Mouse (Mus musculus): ENCODE data around the gene Ang2. TPM values are rescaled to one million over a fixed set of nuclear protein-coding genes. Genes with fewer than 3 reads are reported as not detected.
"Not testable (repeated sequence)": the region's sequence is repeated elsewhere in the genome, so short reads cannot be mapped to it uniquely, and the experiment has no call there.

The Ang2 gene
- polyA plus RNA-seq, 1 experiment from 2014 or later, result not detected

GRCm38 (mm10) chr14:51172095-51172865 lies 26.7 kb downstream of the Ang2 start:
- not testable (repeated sequence) for H3K9me3 ChIP-seq; H3K9ac ChIP-seq; H3K36me3 ChIP-seq; H3K27ac ChIP-seq; ATAC-seq (ENCODE audit: low FRiP score, low read depth); H3K27me3 ChIP-seq (replicated peaks); H3K4me1 ChIP-seq; H3K4me3 ChIP-seq; H3K4me2 ChIP-seq (replicated peaks)
- WGBS, result 41% methylated on average over 9 of the region's 9 CpGs

DNA sequence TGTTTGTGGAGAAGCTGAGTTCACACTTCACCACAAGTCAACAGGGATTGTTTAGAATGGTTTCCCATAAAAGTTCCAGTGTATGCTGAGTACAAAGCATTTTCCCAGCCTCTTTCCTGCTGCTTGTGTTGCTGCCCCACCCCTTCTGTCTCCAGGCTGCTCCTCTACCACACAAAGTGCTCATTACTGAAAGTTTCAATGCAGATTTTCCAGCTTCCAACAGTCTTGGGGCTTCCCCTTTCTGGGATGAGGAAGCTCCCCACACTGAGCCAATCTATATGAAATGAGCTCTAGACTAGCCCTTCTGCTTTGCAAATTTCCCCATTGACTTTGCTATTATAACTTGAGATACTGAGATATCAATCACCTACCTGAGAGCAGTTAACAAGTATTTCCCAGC lies 32.9 kb downstream of the Ang2 start:
- H3K4me3 ChIP-seq, result no peak overlapping the region
- ATAC-seq (ENCODE audit: low FRiP score, low read depth), result no peak
- H3K9ac ChIP-seq, result no peak overlapping the region
- H3K27ac ChIP-seq, result no peak overlapping the region
- no peaks in the 10 kb centered on the region for H3K4me1 ChIP-seq
- H3K36me3 ChIP-seq, result no peaks in the 10 kb centered on the region
- no peaks in the 10 kb centered on the region for H3K27me3 ChIP-seq (replicated peaks)
- H3K9me3 ChIP-seq, result no peaks in the 10 kb centered on the region
- H3K4me2 ChIP-seq (replicated peaks), result no peak overlapping the region

- Histone ChIP-seq H3K27ac (no peak overlapping the region), H3K27me3 (replicated peaks) (no peaks in the 10 kb centered on the region), H3K9me3 (no peaks in the 10 kb centered on the region), H3K4me2 (replicated peaks) (no peak overlapping the region), H3K9ac (no peak overlapping the region), H3K36me3 (no peaks in the 10 kb centered on the region), H3K4me3 (no peak overlapping the region), H3K4me1 (no peaks in the 10 kb centered on the region)
- no peak for ATAC-seq (ENCODE audit: low FRiP score, low read depth)
- 100% methylated on average over 1 of the region's 1 CpGs for WGBS
These were observed 33.5 kb downstream of the Ang2 start for GRCm38 (mm10) chr14:51165435-51165834.

GRCm38 (mm10) chr14:51163323-51163722 lies 35.6 kb downstream of the Ang2 start:
- not testable (repeated sequence) for H3K9me3 ChIP-seq; H3K36me3 ChIP-seq; H3K4me2 ChIP-seq (replicated peaks); H3K4me3 ChIP-seq; H3K27ac ChIP-seq; H3K9ac ChIP-seq; H3K27me3 ChIP-seq (replicated peaks); H3K4me1 ChIP-seq; ATAC-seq (ENCODE audit: low FRiP score, low read depth)
- WGBS, result 85% methylated on average over 6 of the region's 6 CpGs

- H3K9me3 ChIP-seq; H3K27ac ChIP-seq; H3K36me3 ChIP-seq; ATAC-seq (ENCODE audit: low FRiP score, low read depth); H3K4me3 ChIP-seq; H3K27me3 ChIP-seq (replicated peaks); H3K4me2 ChIP-seq (replicated peaks); H3K4me1 ChIP-seq; H3K9ac ChIP-seq: not testable (repeated sequence)
- 97% methylated on average over 3 of the region's 3 CpGs for WGBS
These were observed 37.0 kb downstream of the Ang2 start, which contains the start of gene Rnase2b for GRCm38 (mm10) chr14:51161976-51162375. Gene Rnase2b, plus strand, starts transcription at chr14:51162260.

DNA sequence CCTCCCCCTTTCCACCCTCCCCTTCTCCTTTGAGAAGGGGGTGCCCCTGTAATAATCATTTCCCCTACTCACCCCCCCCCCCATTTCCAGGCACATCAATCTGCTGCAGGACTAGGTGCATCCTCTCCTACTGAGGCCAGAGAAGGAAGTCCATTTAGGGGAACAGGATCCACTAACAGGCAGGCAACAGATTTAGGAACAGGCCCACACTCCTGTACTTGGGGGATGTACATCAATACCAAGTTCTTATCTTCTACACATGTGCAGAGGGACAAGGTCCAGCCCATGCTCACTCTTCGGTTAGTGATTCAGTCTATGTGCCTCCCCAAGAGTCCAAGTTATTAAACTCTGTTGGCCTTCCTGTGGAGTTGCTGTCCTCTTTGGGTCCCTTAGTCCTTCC lies 41.9 kb downstream of the Ang2 start:
- ATAC-seq (ENCODE audit: low FRiP score, low read depth), result no peak
- Histone ChIP-seq H3K4me1 (no peaks in the 10 kb centered on the region), H3K9me3 (no peaks in the 10 kb centered on the region), H3K27ac (no peak overlapping the region), H3K9ac (no peak overlapping the region), H3K4me3 (no peak overlapping the region), H3K36me3 (no peaks in the 10 kb centered on the region), H3K4me2 (replicated peaks) (no peak overlapping the region), H3K27me3 (replicated peaks) (no peaks in the 10 kb centered on the region)
- 100% methylated on average over 1 of the region's 1 CpGs for WGBS

GRCm38 (mm10) chr14:51156736-51157068 lies 42.2 kb downstream of the Ang2 start:
- WGBS, result 33% methylated on average over 4 of the region's 4 CpGs

GRCm38 (mm10) chr14:51156056-51156735 lies 42.8 kb downstream of the Ang2 start:
- no peak overlapping the region for H3K27ac ChIP-seq
- 82% methylated on average over 5 of the region's 5 CpGs for whole genome bisulfite sequencing
- no peak for ATAC-seq (ENCODE audit: low FRiP score, low read depth)
- H3K27me3 ChIP-seq (replicated peaks), result no peaks in the 10 kb centered on the region
- no peak overlapping the region for H3K4me3 ChIP-seq
- no peak overlapping the region for H3K4me2 ChIP-seq (replicated peaks)
- no peaks in the 10 kb centered on the region for H3K36me3 ChIP-seq
- H3K9me3 ChIP-seq, result no peaks in the 10 kb centered on the region
- no peak overlapping the region for H3K9ac ChIP-seq
- no peaks in the 10 kb centered on the region for H3K4me1 ChIP-seq

More at GRCm38 (mm10) chr14:51156736-51157068, 42.2 kb downstream of the Ang2 start:
- no peaks in the 10 kb centered on the region for H3K36me3 ChIP-seq
- no peak overlapping the region for H3K9ac ChIP-seq
- no peaks in the 10 kb centered on the region for H3K9me3 ChIP-seq
- H3K4me2 ChIP-seq (replicated peaks), result no peak overlapping the region
- no peak overlapping the region for H3K4me3 ChIP-seq
- no peaks in the 10 kb centered on the region for H3K27me3 ChIP-seq (replicated peaks)
- H3K27ac ChIP-seq, result no peak overlapping the region
- H3K4me1 ChIP-seq, result no peaks in the 10 kb centered on the region
- no peak for ATAC-seq (ENCODE audit: low FRiP score, low read depth)

DNA sequence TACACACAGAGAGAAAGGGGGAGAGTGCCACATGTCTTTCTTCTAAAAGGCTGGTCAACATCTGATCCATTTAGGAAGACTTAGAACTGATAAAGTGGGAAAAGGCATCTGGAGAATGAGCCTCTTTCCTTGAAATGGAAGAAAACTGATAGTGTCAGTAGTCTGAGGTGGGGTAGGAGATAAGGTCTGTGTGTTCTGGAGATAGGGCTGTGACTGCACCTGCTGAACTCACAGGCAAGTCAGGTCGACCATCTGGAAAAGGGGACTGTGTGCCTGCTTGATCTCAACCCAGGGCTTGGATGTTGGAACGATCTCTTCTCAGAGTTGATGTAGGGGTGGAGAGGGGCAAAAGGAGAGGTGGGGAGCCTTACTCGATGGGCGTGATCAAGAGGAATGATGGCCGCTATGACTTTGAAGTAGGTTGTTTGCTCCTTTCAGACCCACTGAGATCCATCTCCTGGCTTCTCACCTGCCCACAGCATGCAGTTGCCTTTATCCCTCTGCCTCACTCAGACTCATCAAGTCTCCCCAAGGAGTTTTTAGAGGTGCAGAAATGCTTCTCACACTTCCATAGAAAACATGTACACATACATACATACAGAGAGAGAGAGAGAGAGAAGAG lies 46.6 kb downstream of the Ang2 start:
- no peak overlapping the region for H3K27ac ChIP-seq
- H3K4me2 ChIP-seq (replicated peaks), result no peak overlapping the region
- no peak overlapping the region for H3K9ac ChIP-seq
- H3K36me3 ChIP-seq, result no peaks in the 10 kb centered on the region
- H3K9me3 ChIP-seq, result no peaks in the 10 kb centered on the region
- 87% methylated on average over 5 of the region's 5 CpGs for WGBS
- no peaks in the 10 kb centered on the region for H3K27me3 ChIP-seq (replicated peaks)
- no peak for ATAC-seq (ENCODE audit: low FRiP score, low read depth)
- H3K4me1 ChIP-seq, result no peaks in the 10 kb centered on the region
- no peak overlapping the region for H3K4me3 ChIP-seq

DNA sequence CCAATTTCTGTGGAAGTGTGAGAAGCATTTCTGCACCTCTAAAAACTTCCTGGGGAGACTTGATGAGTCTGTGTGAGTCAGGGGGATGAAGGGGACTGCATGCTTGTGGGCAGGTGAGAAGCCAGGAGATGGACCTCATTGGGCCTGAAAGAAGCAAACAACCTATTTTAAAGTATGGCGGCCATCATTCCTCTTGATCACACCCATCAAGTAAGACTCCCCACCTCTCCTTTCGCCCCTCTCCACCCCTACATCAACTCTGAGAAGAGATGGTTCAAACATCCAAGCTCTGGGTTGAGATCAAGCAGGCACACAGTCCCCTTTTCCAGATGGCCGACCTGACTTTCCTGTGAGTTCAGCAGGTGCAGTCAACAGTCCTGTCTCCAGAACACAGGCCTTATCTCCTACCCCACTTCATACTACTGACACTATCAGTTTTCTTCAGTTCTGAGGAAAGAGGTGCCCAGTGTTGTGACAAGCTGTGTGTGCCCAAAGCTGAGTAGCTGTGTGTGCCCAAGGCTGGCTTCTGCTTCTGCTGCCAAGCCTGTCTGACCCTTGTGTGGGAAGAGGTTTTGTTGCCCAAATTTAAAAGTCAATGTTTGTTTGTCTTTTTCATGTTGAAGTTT lies 48.6 kb downstream of the Ang2 start:
- Histone ChIP-seq H3K4me2 (replicated peaks) (no peak overlapping the region), H3K4me3 (no peak overlapping the region), H3K9ac (no peak overlapping the region), H3K27me3 (replicated peaks) (no peaks in the 10 kb centered on the region), H3K27ac (no peak overlapping the region), H3K4me1 (peaks cover 4% of the 10 kb centered on the region; the same call in 1 of the 2 replicates), H3K36me3 (no peaks in the 10 kb centered on the region), H3K9me3 (no peaks in the 10 kb centered on the region)
- 86% methylated on average over 3 of the region's 3 CpGs for WGBS
- ATAC-seq (ENCODE audit: low FRiP score, low read depth), result no peak

DNA sequence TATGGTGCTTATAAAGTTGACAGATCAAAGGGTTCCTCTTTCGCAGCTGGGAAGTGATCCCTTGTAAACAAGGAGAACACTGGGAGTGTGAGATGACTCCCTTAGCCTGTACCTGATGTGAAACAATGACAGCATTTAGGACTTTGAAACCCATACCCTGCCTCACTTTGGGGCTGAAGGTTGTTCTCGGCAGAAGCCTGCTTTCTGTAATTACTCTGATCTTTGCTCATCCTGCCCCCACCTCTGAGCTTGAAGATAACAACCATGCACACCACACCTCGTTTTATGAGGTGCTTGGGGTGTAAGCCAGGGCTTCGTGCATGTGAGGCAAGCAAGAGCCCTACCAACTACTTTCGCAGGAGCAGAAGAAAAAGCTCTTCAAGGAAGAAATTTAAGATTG lies 49.8 kb downstream of the Ang2 start:
- Histone ChIP-seq H3K4me3 (no peak overlapping the region), H3K4me1 (peaks cover 4% of the 10 kb centered on the region; the same call in 1 of the 2 replicates), H3K4me2 (replicated peaks) (no peak overlapping the region), H3K9me3 (no peaks in the 10 kb centered on the region), H3K9ac (no peak overlapping the region), H3K27me3 (replicated peaks) (no peaks in the 10 kb centered on the region), H3K27ac (no peak overlapping the region), H3K36me3 (no peaks in the 10 kb centered on the region)
- 53% methylated on average over 5 of the region's 5 CpGs for WGBS
- no peak for ATAC-seq (ENCODE audit: low FRiP score, low read depth)

DNA sequence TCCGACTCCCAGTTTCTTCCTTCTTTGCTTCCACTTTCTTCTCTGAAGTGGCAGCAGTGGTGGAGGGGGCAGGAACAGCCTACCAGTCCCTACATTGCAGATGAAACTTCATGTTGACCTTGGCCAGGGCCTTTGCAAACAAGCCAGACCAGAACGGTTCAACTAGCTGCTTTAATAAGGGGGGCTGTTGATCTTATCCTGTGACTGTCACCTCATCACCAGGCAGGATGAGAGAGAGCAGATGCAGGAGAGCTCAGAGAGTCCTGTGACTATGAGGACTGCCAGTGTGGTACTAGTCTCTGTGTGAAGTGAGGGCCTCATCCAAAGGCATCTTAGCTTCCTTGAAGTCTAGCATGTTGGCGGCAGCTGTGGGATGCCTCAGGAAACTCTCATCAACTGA lies 50.9 kb downstream of the Ang2 start:
- H3K27me3 ChIP-seq (replicated peaks), result no peaks in the 10 kb centered on the region
- H3K4me2 ChIP-seq (replicated peaks), result no peak overlapping the region
- no peaks in the 10 kb centered on the region for H3K9me3 ChIP-seq
- no peaks in the 10 kb centered on the region for H3K36me3 ChIP-seq
- H3K9ac ChIP-seq, result no peak overlapping the region
- 72% methylated on average over 3 of the region's 3 CpGs for WGBS
- no peak for ATAC-seq (ENCODE audit: low FRiP score, low read depth)
- H3K27ac ChIP-seq, result no peak overlapping the region
- peaks cover 4% of the 10 kb centered on the region; the same call in 1 of the 2 replicates for H3K4me1 ChIP-seq
- no peak overlapping the region for H3K4me3 ChIP-seq

All from neural tube, embryonic 12.5 days (tissue).